Mouse (Mus musculus) midbrain, embryonic 16.5 days (tissue): Measurements from ENCODE around the gene Pus7l. TPM values are rescaled to one million over a fixed set of nuclear protein-coding genes. Genes with fewer than 3 reads are reported as not detected.
A peak's percentile ranks its signal among the peaks of the same experiment; 100 is the strongest.

ENCODE experiments used
- ATAC-seq: fragments of 200-750 bp; cut with Nextera tagmentation; 2 replicates; pipeline ENCODE4 v1.8.0; 2017; ENCODE audit warnings: moderate TSS enrichment
- H3K27ac ChIP-seq: fragments of 300-500 bp; sonication (generic); 2 replicates; pipeline ENCODE4 v1.5.1; 2014; ENCODE audit warnings: mild to moderate bottlenecking, low read length, mixed read lengths
- H3K27me3 ChIP-seq: fragments of 300-500 bp; sonication (generic); 2 replicates; pipeline ENCODE4 v1.6.1; 2014; ENCODE audit warnings: low read depth, low read length, mixed read lengths; ENCODE audit not compliant: control insufficient read depth, insufficient read depth
- H3K36me3 ChIP-seq: fragments of 300-500 bp; sonication (generic); 2 replicates; pipeline ENCODE4 v1.6.1; 2014; ENCODE audit warnings: mild to moderate bottlenecking, low read length, moderate library complexity, mixed read lengths; ENCODE audit not compliant: control insufficient read depth, insufficient read depth
- H3K4me1 ChIP-seq: fragments of 300-500 bp; sonication (generic); 2 replicates; pipeline ENCODE4 v1.6.1; 2014; ENCODE audit warnings: mild to moderate bottlenecking, low read length, mixed read lengths; ENCODE audit not compliant: control insufficient read depth, insufficient read depth
- H3K4me2 ChIP-seq: fragments of 300-500 bp; sonication (generic); 2 replicates; pipeline ENCODE4 v1.6.1; 2014; ENCODE audit warnings: mild to moderate bottlenecking, low read length, mixed read lengths
- H3K4me3 ChIP-seq: fragments of 300-500 bp; sonication (generic); 2 replicates; pipeline ENCODE4 v1.5.1; 2014; ENCODE audit warnings: low read depth, mild to moderate bottlenecking, low read length, moderate library complexity, mixed read lengths
- H3K9ac ChIP-seq: fragments of 300-500 bp; sonication (generic); 2 replicates; pipeline ENCODE4 v1.6.1; 2014; ENCODE audit warnings: low read depth, low read length, mixed read lengths
- H3K9me3 ChIP-seq: fragments of 300-500 bp; sonication (generic); replicated peaks from 2 replicates; pipeline ENCODE4 v1.6.1; 2014; ENCODE audit warnings: mild to moderate bottlenecking, low read length, mixed read lengths; ENCODE audit not compliant: control insufficient read depth, poor library complexity, severe bottlenecking
- WGBS: fragments of 180-500 bp; shearing (Covaris S2); extraction: QIAGEN DNeasy Blood & Tissue Kit; methylation state at CpG from one replicate; pipeline ENCODE4 v1.1.7; 2014; 5-methylcytosine and 5-hydroxymethylcytosine counted together
- polyA plus RNA-seq: library from polyadenylated mRNA; unstranded; fragments of >200 nt; fragmentation: Nextera tagmentation; extraction: Ambion mirVana; gene quantifications from 2 replicates; pipeline ENCODE4 v1.2.1, GENCODE M21; 2015

The Pus7l gene
- polyA plus RNA-seq, 1 experiment from 2014 or later: 5.8 TPM

DNA sequence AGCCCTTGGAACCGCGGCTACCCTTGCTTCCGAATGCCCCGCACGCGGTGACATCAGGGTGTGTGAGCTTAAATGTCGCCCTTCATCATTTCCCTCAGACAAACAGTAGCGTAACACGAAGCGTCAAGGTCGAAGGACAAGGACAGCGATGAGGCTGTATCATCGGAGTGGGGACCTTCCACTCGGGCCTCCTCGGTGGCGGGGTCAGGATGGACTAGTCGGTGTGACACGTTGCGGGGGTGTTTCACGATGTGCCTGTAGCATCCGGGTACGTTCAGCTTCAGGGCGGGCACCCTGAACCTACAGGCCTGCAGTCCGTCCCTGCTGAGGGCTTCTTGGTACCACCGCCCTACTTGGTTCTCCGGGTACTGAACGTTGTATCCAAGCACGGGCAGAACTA, 20.1 kb downstream of the Pus7l start:
- Histone ChIP-seq H3K27me3 (no peaks in the 10 kb centered on the region), H3K4me2 (no peak overlapping the region), H3K9ac (no peak overlapping the region), H3K4me3 (no peak overlapping the region), H3K27ac (no peak overlapping the region), H3K36me3 (no peaks in the 10 kb centered on the region; the same call in 1 of the 2 replicates), H3K4me1 (no peaks in the 10 kb centered on the region), H3K9me3 (0 out of 2 replicates have a peak, but pooled peaks cover 2% of the 10 kb centered on the region)
- 90% methylated on average over 28 of the region's 28 CpGs for WGBS
- no peak for ATAC-seq

DNA sequence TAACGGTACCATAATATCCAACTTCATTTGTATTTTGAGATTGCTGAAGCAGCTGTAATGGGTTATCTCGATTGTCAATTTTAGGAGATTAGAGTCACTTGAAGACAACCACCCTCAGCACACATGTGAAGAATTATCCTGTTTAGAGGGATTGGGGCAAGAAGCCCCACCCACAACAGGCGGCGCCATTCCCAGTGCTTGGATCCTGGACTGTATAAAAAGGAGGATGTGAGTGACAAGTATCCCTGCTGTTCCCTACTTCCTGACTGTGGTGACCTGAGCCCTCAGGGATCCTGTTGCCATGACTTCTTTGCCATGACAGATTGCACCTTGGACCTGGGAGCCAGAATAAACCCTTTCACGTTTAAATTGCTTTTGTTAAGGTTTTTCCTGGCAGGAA, 22.4 kb downstream of the Pus7l start:
- Histone ChIP-seq H3K27ac (no peak overlapping the region), H3K27me3 (no peaks in the 10 kb centered on the region), H3K4me1 (no peaks in the 10 kb centered on the region), H3K4me3 (no peak overlapping the region), H3K4me2 (no peak overlapping the region), H3K9me3 (0 out of 2 replicates have a peak, but pooled peaks cover 2% of the 10 kb centered on the region), H3K36me3 (no peaks in the 10 kb centered on the region; the same call in 1 of the 2 replicates), H3K9ac (no peak overlapping the region)
- WGBS: 78% methylated on average over 5 of the region's 5 CpGs
- no peak for ATAC-seq

DNA sequence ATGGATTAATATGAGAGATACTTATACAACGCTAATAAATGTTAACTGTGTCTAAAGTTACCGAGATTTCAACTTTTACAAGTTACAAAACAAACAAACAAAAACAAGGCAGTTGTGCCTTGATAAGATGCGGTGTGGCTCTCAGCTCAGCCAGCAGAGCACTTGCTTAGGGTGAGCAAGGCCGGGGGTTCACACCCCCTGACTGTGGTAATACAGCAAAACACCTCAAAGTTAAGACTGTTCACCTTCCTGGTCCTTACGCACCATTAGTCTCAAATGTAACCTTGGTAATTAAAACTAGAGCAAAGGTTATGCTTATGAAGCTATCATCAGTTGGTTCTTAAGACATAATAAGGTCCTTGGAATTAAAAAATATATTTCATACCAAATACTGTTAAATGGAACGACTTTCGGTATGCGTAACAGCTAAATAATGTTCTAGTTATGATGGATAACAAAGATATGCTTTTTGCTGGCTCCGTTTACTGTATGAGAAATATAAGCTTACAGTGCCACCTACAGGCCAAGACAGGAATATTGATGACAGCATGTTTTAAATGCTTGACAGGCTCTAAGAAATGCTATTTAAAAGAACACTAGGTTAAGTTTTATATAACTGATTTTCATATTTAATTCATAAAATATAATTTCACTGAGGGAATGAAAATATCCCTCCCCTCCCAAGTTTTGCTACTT, 23.0 kb downstream of the Pus7l start:
- 47% methylated on average over 9 of the region's 9 CpGs for WGBS
- H3K9me3 ChIP-seq: 0 out of 2 replicates have a peak, but pooled peaks cover 2% of the 10 kb centered on the region
- 0 out of 2 replicates have a peak, but pooled peaks have one; percentile 51 for ATAC-seq

DNA sequence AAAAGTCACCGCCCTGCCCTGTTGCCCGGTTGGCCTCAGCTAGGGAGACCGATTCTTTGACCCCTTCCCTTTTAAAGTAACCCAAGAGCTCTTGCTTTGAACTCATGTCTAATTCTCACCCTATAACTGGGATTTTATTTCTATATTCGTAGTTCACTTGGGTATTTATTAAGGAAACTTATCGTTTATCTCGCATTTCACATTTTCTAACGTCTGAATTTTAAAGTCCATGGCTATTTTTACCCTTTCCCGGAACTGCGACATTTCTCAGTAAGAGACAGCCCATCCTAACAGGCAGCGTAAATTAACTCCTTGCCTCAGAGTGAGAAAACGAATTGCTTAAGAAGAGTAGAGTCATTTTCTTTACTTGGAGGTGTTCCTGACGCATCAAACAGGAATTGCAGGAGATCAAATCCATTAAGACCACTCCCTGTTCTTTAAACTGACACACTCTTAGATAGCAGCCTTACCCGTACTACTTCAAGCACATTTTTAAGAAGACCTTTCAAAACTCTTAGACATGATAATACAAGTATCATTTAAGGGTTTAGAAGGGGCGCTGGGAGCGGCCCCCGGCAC, 25.3 kb downstream of the Pus7l start:
- 72% methylated on average over 16 of the region's 16 CpGs for WGBS
- Histone ChIP-seq H3K4me3 (no peak overlapping the region), H3K27me3 (no peaks in the 10 kb centered on the region), H3K4me1 (no peaks in the 10 kb centered on the region), H3K9me3 (0 out of 2 replicates have a peak, but pooled peaks cover 2% of the 10 kb centered on the region), H3K4me2 (no peak overlapping the region), H3K27ac (no peak overlapping the region), H3K36me3 (no peaks in the 10 kb centered on the region; the same call in 1 of the 2 replicates), H3K9ac (no peak overlapping the region)
- ATAC-seq: no peak

More for the DNA sequence above, 23.0 kb downstream of the Pus7l start:
- no peak overlapping the region for H3K4me2 ChIP-seq
- no peaks in the 10 kb centered on the region; the same call in 1 of the 2 replicates for H3K36me3 ChIP-seq
- no peaks in the 10 kb centered on the region for H3K27me3 ChIP-seq
- no peak overlapping the region for H3K9ac ChIP-seq
- no peak overlapping the region for H3K27ac ChIP-seq
- no peaks in the 10 kb centered on the region for H3K4me1 ChIP-seq
- H3K4me3 ChIP-seq: no peak overlapping the region

DNA sequence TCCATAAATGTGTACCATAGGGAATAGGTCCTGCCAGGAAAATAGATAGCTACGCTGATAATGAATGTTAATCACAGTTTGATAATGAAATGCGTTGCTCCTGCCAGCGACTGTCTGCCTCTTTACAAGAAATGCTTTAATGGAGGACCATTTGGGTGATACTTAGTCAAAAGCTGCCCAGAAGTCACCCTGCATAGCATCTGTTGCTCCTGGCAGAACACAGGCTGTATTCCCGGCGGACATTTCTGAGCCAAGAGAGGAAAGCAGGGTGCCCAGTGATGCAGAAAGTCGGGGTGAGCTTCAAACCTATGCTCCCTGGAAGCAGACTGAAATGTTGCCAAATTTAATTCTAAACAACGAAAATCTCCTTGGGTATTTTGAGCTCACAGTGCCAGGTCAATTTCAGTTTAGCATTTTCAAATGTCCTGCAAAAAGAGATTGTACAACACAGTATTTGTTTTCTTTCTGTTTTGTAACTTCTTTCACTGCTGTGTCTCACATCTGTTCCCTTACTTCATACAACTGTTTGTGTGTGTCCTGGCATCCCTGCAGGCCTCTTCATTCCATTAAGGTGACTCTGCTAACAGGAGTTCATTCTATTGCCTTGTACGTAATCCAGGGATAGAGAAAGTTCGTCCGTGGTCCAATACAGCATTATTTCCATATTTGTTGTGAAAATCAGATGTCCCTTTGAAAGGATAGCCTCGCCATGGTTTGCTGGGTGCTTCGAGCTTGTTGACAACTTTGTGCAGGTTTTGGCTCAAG, 39.7 kb downstream of the Pus7l start:
- Histone ChIP-seq H3K4me3 (no peak overlapping the region), H3K4me2 (no peak overlapping the region), H3K4me1 (no peaks in the 10 kb centered on the region), H3K27me3 (no peaks in the 10 kb centered on the region), H3K27ac (no peak overlapping the region), H3K9me3 (no peaks in the 10 kb centered on the region), H3K9ac (no peak overlapping the region), H3K36me3 (no peaks in the 10 kb centered on the region)
- 54% methylated on average over 12 of the region's 12 CpGs for WGBS
- no peak for ATAC-seq

DNA sequence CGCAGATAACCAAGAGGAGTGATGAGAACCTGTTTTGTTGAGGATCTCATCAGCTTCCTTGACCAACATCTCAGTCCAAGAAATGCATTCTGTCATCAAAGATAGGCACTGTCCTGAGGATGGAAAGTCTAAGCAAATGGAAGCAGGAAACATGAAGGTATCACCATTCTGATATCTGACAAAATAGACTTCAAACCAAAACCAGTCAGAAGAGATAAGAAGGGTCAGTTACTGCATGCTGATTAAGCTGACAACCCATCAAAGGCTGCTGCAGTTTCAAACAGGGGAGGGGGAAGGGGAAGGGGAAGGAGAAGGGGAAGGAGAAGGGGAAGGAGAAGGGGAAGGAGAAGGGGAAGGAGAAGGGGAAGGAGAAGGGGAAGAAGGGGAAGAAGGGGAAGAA, 44.1 kb downstream of the Pus7l start:
- H3K9ac ChIP-seq: no peak overlapping the region
- H3K27ac ChIP-seq: no peak overlapping the region
- WGBS: 84% methylated on average over 1 of the region's 1 CpGs
- ATAC-seq: no peak
- H3K36me3 ChIP-seq: no peaks in the 10 kb centered on the region
- no peak overlapping the region for H3K4me3 ChIP-seq
- H3K4me1 ChIP-seq: no peaks in the 10 kb centered on the region
- no peaks in the 10 kb centered on the region for H3K27me3 ChIP-seq
- H3K4me2 ChIP-seq: no peak overlapping the region
- H3K9me3 ChIP-seq: 0 out of 2 replicates have a peak, but pooled peaks cover 2% of the 10 kb centered on the region

DNA sequence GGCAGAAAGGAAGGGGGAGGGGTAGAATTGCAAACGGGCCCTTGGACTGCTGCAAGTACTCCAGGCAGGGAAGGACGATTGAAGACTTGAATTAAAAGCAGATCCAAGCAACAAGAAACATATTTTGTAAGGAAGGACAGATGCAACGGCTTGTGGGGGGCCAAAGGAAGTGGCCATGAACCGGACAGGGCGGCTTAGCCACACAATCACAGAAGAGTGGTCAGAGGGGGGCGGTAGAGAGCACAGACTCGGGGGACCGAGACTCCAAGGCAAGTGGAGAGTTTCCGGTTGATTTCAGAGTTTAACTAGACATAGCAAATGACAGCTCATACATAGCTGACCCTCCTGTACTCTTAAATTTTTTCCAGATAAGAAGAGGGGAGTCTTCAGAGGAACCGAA, 47.4 kb downstream of the Pus7l start:
- Histone ChIP-seq H3K36me3 (no peaks in the 10 kb centered on the region), H3K27me3 (no peaks in the 10 kb centered on the region), H3K9ac (no peak overlapping the region), H3K4me1 (no peaks in the 10 kb centered on the region), H3K4me2 (no peak overlapping the region), H3K27ac (no peak overlapping the region), H3K4me3 (no peak overlapping the region), H3K9me3 (0 out of 2 replicates have a peak, but pooled peaks cover 3% of the 10 kb centered on the region)
- no peak for ATAC-seq
- 77% methylated on average over 10 of the region's 10 CpGs for WGBS

DNA sequence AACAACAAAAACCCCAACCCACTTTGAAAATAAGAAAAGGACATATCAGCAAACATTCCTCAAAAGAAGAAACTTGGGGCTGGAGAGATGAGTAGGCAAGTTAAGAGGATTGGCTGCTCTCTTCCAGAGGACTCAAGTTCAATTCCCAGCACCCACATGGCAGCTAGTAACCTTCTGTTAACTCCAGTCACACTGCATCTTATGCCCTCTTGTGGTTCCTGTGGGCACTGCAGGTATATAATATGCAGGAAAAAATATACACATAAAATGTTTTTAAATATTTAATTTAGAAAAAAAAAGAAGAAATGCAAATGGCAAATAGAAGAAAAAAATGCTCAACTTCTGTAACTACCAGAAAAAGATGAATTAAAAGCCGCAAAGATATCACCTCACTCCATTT, 48.9 kb downstream of the Pus7l start:
- WGBS: 100% methylated on average over 1 of the region's 1 CpGs
- no peak for ATAC-seq
- H3K4me1 ChIP-seq: no peaks in the 10 kb centered on the region
- 0 out of 2 replicates have a peak, but pooled peaks cover 3% of the 10 kb centered on the region for H3K9me3 ChIP-seq
- H3K27ac ChIP-seq: no peak overlapping the region
- no peak overlapping the region for H3K9ac ChIP-seq
- no peak overlapping the region for H3K4me2 ChIP-seq
- no peak overlapping the region for H3K4me3 ChIP-seq
- no peaks in the 10 kb centered on the region for H3K36me3 ChIP-seq
- H3K27me3 ChIP-seq: no peaks in the 10 kb centered on the region
